Mouse (Mus musculus): ENCODE measurements around the gene Slc35e3. TPM values are rescaled to one million over a fixed set of nuclear protein-coding genes. Genes with fewer than 3 reads are reported as not detected.

Gene Slc35e3
- polyA plus RNA-seq, 1 experiment from 2014 or later: 11.7 TPM

DNA sequence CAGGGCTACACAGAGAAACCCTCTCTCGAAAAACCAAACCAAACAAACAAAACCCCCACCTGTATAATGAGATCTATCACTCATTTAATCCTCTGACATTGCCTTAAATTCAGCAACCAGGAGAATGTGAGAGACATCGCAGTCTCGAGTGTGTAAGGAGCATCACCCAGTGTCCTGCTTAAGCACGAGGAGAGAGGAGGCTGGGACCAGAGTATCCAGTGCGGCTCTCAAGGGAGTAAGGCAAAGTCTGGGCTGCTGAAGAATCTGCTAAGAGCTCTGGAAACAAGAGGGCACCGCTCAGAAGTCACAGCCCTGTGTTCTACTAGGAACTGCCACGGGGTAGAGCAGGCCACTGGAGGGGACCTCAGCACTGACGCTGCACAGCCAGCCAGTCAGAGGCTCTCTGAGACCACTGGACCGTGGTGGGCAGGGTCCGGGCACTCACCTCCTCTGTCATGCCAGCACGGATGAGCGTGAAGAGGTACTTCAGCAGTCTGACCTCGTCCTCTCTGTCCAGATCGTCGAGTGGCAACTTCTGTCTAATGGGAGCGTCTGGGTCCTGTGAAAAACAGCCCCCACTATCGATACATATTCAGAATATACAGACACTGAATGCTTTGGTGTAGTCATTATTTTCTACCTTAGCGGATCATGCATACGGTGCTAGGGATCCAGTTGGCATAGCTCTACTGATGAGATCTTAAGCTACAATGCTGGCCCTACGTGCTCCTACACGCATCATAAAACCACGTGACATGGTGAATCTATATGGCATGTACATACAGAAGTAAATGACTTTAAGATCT is 28.0 kb upstream of the Slc35e3 start:
- 94% methylated on average over 22 of the region's 22 CpGs for WGBS
- no peak overlapping the region for H3K4me3 ChIP-seq (replicated peaks)
- H3K4me1 ChIP-seq (replicated peaks): no peaks in the 10 kb centered on the region
- no peak overlapping the region for H3K27ac ChIP-seq
- no peaks in the 10 kb centered on the region for H3K9me3 ChIP-seq
- H3K9ac ChIP-seq: no peak overlapping the region
- peaks cover 51% of the 10 kb centered on the region for H3K36me3 ChIP-seq
- H3K27me3 ChIP-seq (replicated peaks): no peaks in the 10 kb centered on the region
- no peak overlapping the region for H3K4me2 ChIP-seq (replicated peaks)
- no peak for ATAC-seq

- Histone ChIP-seq H3K9ac (no peak overlapping the region), H3K36me3 (peaks cover 46% of the 10 kb centered on the region), H3K4me2 (replicated peaks) (no peak overlapping the region), H3K27ac (no peak overlapping the region), H3K4me3 (replicated peaks) (no peak overlapping the region), H3K9me3 (no peaks in the 10 kb centered on the region), H3K4me1 (replicated peaks) (no peaks in the 10 kb centered on the region), H3K27me3 (replicated peaks) (no peaks in the 10 kb centered on the region)
- no peak for ATAC-seq
- WGBS: 93% methylated on average over 7 of the region's 7 CpGs
Observed at GRCm38 (mm10) chr10:117773106-117773720, 27.0 kb upstream of the Slc35e3 start.

DNA sequence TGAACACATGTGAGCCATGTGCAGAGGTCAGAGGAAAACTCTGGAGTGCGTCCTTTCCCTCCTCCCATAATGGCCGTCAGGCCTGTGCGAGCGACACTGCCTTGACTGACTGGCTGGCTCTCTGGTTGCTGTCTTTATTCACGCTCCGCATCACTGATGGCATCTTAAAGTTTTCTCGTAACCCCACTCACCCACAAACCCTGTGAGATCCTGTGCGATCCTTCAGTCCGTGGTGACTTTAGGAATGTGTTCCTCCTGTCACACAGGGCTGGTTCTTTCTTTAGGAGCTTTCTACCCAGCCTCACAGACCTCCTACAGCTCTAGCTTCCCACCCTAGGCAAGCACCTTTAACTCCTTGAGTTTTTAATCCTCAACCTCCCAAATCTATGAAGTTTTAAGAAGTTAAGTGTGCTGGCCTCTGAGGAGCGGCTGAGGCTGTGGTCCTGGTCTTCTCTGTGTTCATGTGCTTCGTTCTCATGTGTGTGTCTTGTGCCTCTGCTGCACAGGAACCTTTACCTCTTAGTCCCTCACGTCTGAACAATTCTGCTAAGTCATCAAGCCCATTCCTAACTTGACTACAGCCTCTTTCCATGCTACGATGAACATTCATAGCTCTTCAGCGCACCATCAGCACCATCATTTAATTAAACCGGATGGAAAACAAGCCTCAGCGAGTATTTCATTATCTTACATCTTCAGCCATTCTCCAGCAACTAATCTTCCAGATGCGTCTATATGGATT is 26.4 kb upstream of the Slc35e3 start:
- no peak overlapping the region for H3K9ac ChIP-seq
- H3K36me3 ChIP-seq: peaks cover 53% of the 10 kb centered on the region
- no peak overlapping the region for H3K4me2 ChIP-seq (replicated peaks)
- no peak overlapping the region for H3K4me3 ChIP-seq (replicated peaks)
- no peaks in the 10 kb centered on the region for H3K27me3 ChIP-seq (replicated peaks)
- H3K27ac ChIP-seq: no peak overlapping the region
- no peak for ATAC-seq
- no peaks in the 10 kb centered on the region for H3K4me1 ChIP-seq (replicated peaks)
- WGBS: 91% methylated on average over 17 of the region's 17 CpGs
- H3K9me3 ChIP-seq: no peaks in the 10 kb centered on the region

DNA sequence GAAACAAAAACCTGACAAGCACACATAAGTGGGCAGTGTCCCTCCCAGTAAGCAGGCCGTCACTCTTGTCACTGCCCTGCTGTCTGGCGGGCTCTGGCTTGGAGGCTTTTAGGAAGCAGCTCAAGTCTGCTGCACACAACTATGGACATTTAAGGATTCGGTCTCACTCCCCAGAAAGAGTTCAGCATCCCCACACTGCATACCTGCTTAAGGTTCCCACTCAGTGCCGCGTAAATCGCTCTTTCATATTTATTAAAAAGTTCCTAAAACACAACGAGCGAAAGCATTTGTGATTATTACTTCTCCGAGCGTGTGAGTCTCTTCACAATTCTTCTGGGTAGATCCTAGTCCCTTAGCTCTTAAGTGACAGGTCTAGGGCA is 25.0 kb upstream of the Slc35e3 start:
- Histone ChIP-seq H3K9ac (no peak overlapping the region), H3K9me3 (no peaks in the 10 kb centered on the region), H3K4me1 (replicated peaks) (no peaks in the 10 kb centered on the region), H3K4me2 (replicated peaks) (no peak overlapping the region), H3K36me3 (peaks cover 53% of the 10 kb centered on the region), H3K4me3 (replicated peaks) (no peak overlapping the region), H3K27me3 (replicated peaks) (no peaks in the 10 kb centered on the region), H3K27ac (no peak overlapping the region)
- WGBS: 95% methylated on average over 10 of the region's 10 CpGs
- no peak for ATAC-seq

- Histone ChIP-seq H3K27ac (no peak overlapping the region), H3K4me3 (replicated peaks) (no peak overlapping the region), H3K36me3 (peaks cover 53% of the 10 kb centered on the region), H3K4me2 (replicated peaks) (no peak overlapping the region), H3K9ac (no peak overlapping the region), H3K27me3 (replicated peaks) (no peaks in the 10 kb centered on the region), H3K9me3 (no peaks in the 10 kb centered on the region), H3K4me1 (replicated peaks) (no peaks in the 10 kb centered on the region)
- WGBS: 94% methylated on average over 18 of the region's 18 CpGs
- ATAC-seq: no peak
Observed at GRCm38 (mm10) chr10:117770286-117771130, 24.3 kb upstream of the Slc35e3 start.

DNA sequence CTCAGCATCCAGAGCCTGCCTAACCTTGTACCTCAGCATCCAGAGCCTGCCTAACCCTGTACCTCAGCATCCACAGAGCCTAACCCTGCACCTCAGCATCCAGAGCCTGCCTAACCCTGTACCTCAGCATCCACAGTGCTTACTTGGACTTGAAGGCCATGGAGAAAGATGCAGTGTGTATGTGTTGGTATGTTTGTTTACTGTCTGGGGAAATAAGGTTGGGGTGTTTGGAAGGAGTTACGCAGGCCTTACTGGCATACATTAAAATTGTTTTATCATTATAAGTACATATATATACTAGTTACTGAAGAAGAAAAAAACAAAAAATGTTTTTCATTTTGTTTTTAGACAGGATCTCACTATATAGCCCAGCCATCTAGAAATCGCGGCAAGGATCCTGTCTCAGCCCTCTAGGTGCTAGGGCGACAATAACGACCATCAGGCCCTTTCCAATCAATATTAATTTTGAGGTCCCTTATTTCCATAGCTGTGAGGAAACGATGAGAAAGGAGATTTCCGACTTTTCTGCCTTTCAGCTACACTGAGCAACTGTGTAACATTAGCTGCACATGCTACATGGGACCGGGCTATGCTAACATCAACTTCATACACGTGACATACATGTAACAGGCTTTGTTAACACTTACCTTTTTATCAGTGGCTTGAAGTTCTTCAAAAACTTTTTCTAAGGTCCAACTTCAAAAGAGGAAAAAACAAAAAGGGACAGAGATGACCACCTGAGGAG is 23.5 kb upstream of the Slc35e3 start:
- peaks cover 52% of the 10 kb centered on the region for H3K36me3 ChIP-seq
- no peak for ATAC-seq
- 93% methylated on average over 9 of the region's 9 CpGs for WGBS

DNA sequence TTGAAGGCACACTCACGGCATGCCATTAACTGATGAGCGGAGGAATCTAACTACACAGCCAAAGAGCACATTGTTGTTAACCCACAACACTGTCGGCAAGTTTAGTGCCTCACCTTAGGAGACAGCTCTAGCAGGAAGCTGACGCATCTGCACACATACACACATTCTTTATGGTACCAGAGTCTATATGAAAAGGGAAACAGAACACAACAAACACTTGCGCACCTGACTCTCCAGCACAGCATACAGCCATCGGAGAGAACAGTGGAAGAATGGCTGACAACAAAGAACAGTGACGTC is 21.9 kb upstream of the Slc35e3 start:
- 90% methylated on average over 7 of the region's 7 CpGs for WGBS
- H3K27me3 ChIP-seq (replicated peaks): no peaks in the 10 kb centered on the region
- H3K4me2 ChIP-seq (replicated peaks): no peak overlapping the region
- H3K4me3 ChIP-seq (replicated peaks): no peak overlapping the region
- H3K27ac ChIP-seq: no peak overlapping the region
- H3K9me3 ChIP-seq: no peaks in the 10 kb centered on the region
- H3K4me1 ChIP-seq (replicated peaks): no peaks in the 10 kb centered on the region
- peaks cover 41% of the 10 kb centered on the region for H3K36me3 ChIP-seq
- no peak for ATAC-seq
- H3K9ac ChIP-seq: no peak overlapping the region

More for the DNA sequence above, 23.5 kb upstream of the Slc35e3 start:
- Histone ChIP-seq H3K27ac (no peak overlapping the region), H3K9me3 (no peaks in the 10 kb centered on the region), H3K4me2 (replicated peaks) (no peak overlapping the region), H3K27me3 (replicated peaks) (no peaks in the 10 kb centered on the region), H3K4me3 (replicated peaks) (no peak overlapping the region), H3K4me1 (replicated peaks) (no peaks in the 10 kb centered on the region), H3K9ac (no peak overlapping the region)

GRCm38 (mm10) chr10:117767286-117768140 is 21.3 kb upstream of the Slc35e3 start:
- H3K27me3 ChIP-seq (replicated peaks): no peaks in the 10 kb centered on the region
- no peaks in the 10 kb centered on the region for H3K4me1 ChIP-seq (replicated peaks)
- H3K4me3 ChIP-seq (replicated peaks): no peak overlapping the region
- no peak overlapping the region for H3K27ac ChIP-seq
- H3K9ac ChIP-seq: no peak overlapping the region
- WGBS: 85% methylated on average over 10 of the region's 10 CpGs
- ATAC-seq: no peak
- peaks cover 39% of the 10 kb centered on the region for H3K36me3 ChIP-seq
- no peaks in the 10 kb centered on the region for H3K9me3 ChIP-seq
- H3K4me2 ChIP-seq (replicated peaks): no peak overlapping the region

GRCm38 (mm10) chr10:117766896-117767160 is 20.7 kb upstream of the Slc35e3 start:
- Histone ChIP-seq H3K4me2 (replicated peaks) (no peak overlapping the region), H3K27me3 (replicated peaks) (no peaks in the 10 kb centered on the region), H3K4me3 (replicated peaks) (no peak overlapping the region), H3K9ac (no peak overlapping the region), H3K9me3 (no peaks in the 10 kb centered on the region), H3K27ac (no peak overlapping the region), H3K36me3 (peaks cover 35% of the 10 kb centered on the region), H3K4me1 (replicated peaks) (no peaks in the 10 kb centered on the region)
- no peak for ATAC-seq
- 90% methylated on average over 5 of the region's 5 CpGs for WGBS

DNA sequence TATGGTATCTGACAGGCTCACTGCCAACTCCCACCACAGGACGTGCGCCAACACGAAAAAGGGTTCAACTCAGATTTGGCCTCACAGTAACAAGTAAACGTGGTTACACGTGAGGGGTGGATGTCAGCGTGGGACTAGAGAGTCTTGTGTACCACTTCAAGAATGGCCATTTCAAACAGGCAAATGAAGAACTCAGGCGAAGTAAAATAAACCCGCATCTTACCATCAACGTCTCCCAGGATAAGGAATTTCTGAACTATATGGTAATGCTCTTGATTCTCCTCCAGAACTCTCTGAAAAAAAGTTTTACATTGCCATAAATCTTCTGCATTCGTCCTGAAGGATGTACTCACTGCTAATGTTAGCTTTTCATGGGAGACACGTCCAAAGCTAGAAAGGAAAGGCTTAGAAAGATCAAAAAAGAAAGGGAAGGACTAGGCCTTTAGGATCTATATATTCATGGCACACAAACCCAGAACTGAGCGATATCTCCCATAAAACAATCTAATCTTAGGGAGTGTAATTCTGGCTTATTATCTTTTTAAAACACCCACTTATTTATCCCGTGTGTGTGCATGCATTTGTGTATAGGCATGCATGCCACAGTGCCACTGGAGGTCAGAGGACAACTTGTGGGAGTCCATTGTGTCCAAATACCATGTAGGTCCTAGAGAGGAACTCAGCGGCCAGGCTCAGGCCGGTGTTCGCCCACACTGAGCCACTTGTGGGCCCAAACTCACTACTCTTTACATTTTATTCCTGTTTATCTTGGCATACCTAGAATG is 20.1 kb upstream of the Slc35e3 start:
- no peak for ATAC-seq
- Histone ChIP-seq H3K4me1 (replicated peaks) (no peaks in the 10 kb centered on the region), H3K4me3 (replicated peaks) (no peak overlapping the region), H3K4me2 (replicated peaks) (no peak overlapping the region), H3K27me3 (replicated peaks) (no peaks in the 10 kb centered on the region), H3K36me3 (peaks cover 31% of the 10 kb centered on the region), H3K27ac (no peak overlapping the region), H3K9me3 (no peaks in the 10 kb centered on the region), H3K9ac (no peak overlapping the region)
- WGBS: 91% methylated on average over 16 of the region's 16 CpGs
